Mouse (Mus musculus) midbrain, embryonic 13.5 days (tissue): ENCODE measurements around the gene Gm47985. TPM values are rescaled to one million over a fixed set of nuclear protein-coding genes. Genes with fewer than 3 reads are reported as not detected.

ENCODE experiments used
- ATAC-seq: fragments of 200-750 bp; cut with Nextera tagmentation; 2 replicates; pipeline ENCODE4 v1.8.0; 2017; ENCODE audit warnings: mild to moderate bottlenecking, moderate TSS enrichment, moderate library complexity
- H3K27ac ChIP-seq: fragments of 300-500 bp; sonication (generic); 2 replicates; pipeline ENCODE4 v1.5.1; 2015; ENCODE audit warnings: inconsistent platforms, mild to moderate bottlenecking, moderate library complexity
- H3K27me3 ChIP-seq: fragments of 300-500 bp; sonication (generic); 2 replicates; pipeline ENCODE4 v1.6.1; 2015; ENCODE audit warnings: mild to moderate bottlenecking, inconsistent platforms
- H3K36me3 ChIP-seq: fragments of 300-500 bp; sonication (generic); 2 replicates; pipeline ENCODE4 v1.6.1; 2015; ENCODE audit warnings: mild to moderate bottlenecking, inconsistent platforms
- H3K4me1 ChIP-seq: fragments of 300-500 bp; sonication (generic); replicated peaks from 2 replicates; pipeline ENCODE4 v1.6.1; 2015; ENCODE audit warnings: inconsistent platforms
- H3K4me2 ChIP-seq: fragments of 300-500 bp; sonication (generic); replicated peaks from 2 replicates; pipeline ENCODE4 v1.6.1; 2015; ENCODE audit warnings: moderate library complexity, mild to moderate bottlenecking, inconsistent platforms
- H3K4me3 ChIP-seq: fragments of 300-500 bp; sonication (generic); replicated peaks from 2 replicates; pipeline ENCODE4 v1.5.1; 2015; ENCODE audit warnings: mild to moderate bottlenecking, inconsistent platforms
- H3K9ac ChIP-seq: fragments of 300-500 bp; sonication (generic); replicated peaks from 2 replicates; pipeline ENCODE4 v1.6.1; 2015; ENCODE audit warnings: mild to moderate bottlenecking, inconsistent platforms
- H3K9me3 ChIP-seq: fragments of 300-500 bp; sonication (generic); 2 replicates; pipeline ENCODE4 v1.6.1; 2016; ENCODE audit warnings: mild to moderate bottlenecking, inconsistent platforms
- WGBS: fragments of 180-500 bp; shearing (Covaris S2); methylation state at CpG from one replicate; pipeline ENCODE4 v1.1.7; 2015; 5-methylcytosine and 5-hydroxymethylcytosine counted together
- polyA plus RNA-seq: library from polyadenylated mRNA; unstranded; fragments of >200 nt; fragmentation: Nextera tagmentation; extraction: Ambion mirVana; gene quantifications from 2 replicates; pipeline ENCODE4 v1.2.1, GENCODE M21; 2015

Gene Gm47985
- polyA plus RNA-seq, 1 experiment from 2014 or later, result 0.11 TPM

- no peaks in the 10 kb centered on the region for H3K36me3 ChIP-seq
- H3K4me2 ChIP-seq, result no peak overlapping the region
- no peaks in the 10 kb centered on the region for H3K27me3 ChIP-seq
- H3K4me1 ChIP-seq, result peaks cover 11% of the 10 kb centered on the region; the same call in 1 of the 2 replicates
- no peak overlapping the region for H3K4me3 ChIP-seq
- no peak for ATAC-seq
- 84% methylated on average over 3 of the region's 3 CpGs for WGBS
- no peaks in the 10 kb centered on the region; the same call in 1 of the 2 replicates for H3K9me3 ChIP-seq
- no peak overlapping the region for H3K27ac ChIP-seq
- no peak overlapping the region for H3K9ac ChIP-seq
Measured at GRCm38 (mm10) chr1:151232346-151232745, 50.0 kb downstream of the Gm47985 start.

DNA sequence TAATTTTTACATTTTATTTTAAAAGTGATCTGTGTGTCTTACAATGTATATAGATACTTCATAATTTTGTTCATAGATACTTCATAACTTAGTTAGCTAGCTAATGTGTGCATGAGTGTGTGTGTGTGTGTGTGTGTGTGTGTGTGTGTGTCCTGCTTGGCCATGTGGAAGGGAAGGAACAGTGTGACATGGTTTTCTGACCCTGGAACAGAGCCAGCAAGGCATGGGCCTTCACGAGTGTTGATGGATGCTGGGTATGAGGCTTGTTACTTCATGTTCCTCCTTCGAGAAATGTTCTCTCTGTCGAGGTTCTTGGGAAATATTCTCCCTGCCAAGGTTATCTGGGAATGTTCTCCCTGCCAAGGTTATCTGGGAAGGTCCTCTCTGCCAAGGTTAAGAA, 51.4 kb downstream of the Gm47985 start:
- ATAC-seq, result no peak
- no peak overlapping the region for H3K27ac ChIP-seq
- H3K4me3 ChIP-seq, result no peak overlapping the region
- H3K36me3 ChIP-seq, result no peaks in the 10 kb centered on the region
- H3K9me3 ChIP-seq, result no peaks in the 10 kb centered on the region; the same call in 1 of the 2 replicates
- no peaks in the 10 kb centered on the region for H3K27me3 ChIP-seq
- H3K9ac ChIP-seq, result no peak overlapping the region
- no peak overlapping the region for H3K4me2 ChIP-seq
- WGBS, result 96% methylated on average over 3 of the region's 3 CpGs
- H3K4me1 ChIP-seq, result peaks cover 11% of the 10 kb centered on the region; the same call in 1 of the 2 replicates

Other genes starting within 250 kb of the Gm47985 start
- 1.3 and 1.4 TPM in 2 replicates for gene Hmcn1, start 189.1 kb upstream of the Gm47985 start, polyA plus RNA-seq
- not detected in 2 replicates for gene Gm8947, start 9.8 kb downstream of the Gm47985 start, polyA plus RNA-seq
- not detected in 2 replicates for gene Gm47995, start 15.9 kb downstream of the Gm47985 start, polyA plus RNA-seq
- gene 3110040M04Rik, start 21.6 kb downstream of the Gm47985 start, polyA plus RNA-seq, result not detected in 2 replicates
- gene Gm47996, start 27.6 kb downstream of the Gm47985 start, polyA plus RNA-seq, result not detected in 2 replicates
- gene Ivns1abp, start 161.9 kb downstream of the Gm47985 start, polyA plus RNA-seq, result 304 and 319 TPM in 2 replicates
- gene Swt1, start 245.9 kb downstream of the Gm47985 start, polyA plus RNA-seq, result 21.4 and 27.8 TPM in 2 replicates
- gene Trmt1l, start 246.0 kb downstream of the Gm47985 start, polyA plus RNA-seq, result 51.8 and 56.0 TPM in 2 replicates